Mouse (Mus musculus) olfactory bulb, adult 2 months (tissue): ENCODE data around the gene Ppat. TPM values are rescaled to one million over a fixed set of nuclear protein-coding genes. Genes with fewer than 3 reads are reported as not detected.

Experiments
- H3K27ac ChIP-seq: fragments of 200-500 bp; 2 replicates; pipeline ENCODE4 v1.5.1; 2012; ENCODE audit warnings: low read depth, low read length; ENCODE audit not compliant: insufficient read depth
- H3K4me1 ChIP-seq: fragments of 200-500 bp; 2 replicates; pipeline ENCODE4 v1.6.1; 2012; ENCODE audit warnings: low read length; ENCODE audit not compliant: control insufficient read depth, insufficient read depth
- H3K4me3 ChIP-seq: fragments of 200-500 bp; 2 replicates; pipeline ENCODE4 v1.5.1; 2012; ENCODE audit warnings: mild to moderate bottlenecking, low read depth, low read length, moderate library complexity; ENCODE audit not compliant: insufficient read depth
- CTCF ChIP-seq: fragments of 200-500 bp; IDR thresholded peaks from 2 replicates; pipeline ENCODE4 v1.5.1; 2012; ENCODE audit warnings: low read depth, mild to moderate bottlenecking, low read length, moderate library complexity; ENCODE audit not compliant: insufficient read depth
- POLR2A ChIP-seq: fragments of 200-500 bp; IDR thresholded peaks from 2 replicates; pipeline ENCODE4 v1.6.1; 2012; ENCODE audit warnings: mild to moderate bottlenecking, low read depth, low read length, moderate library complexity; ENCODE audit not compliant: insufficient read depth
- WGBS: fragments of 180-500 bp; shearing (Covaris S2); methylation state at CpG from one replicate; pipeline ENCODE4 v1.1.7; 2018; 5-methylcytosine and 5-hydroxymethylcytosine counted together
- polyA plus RNA-seq: library from polyadenylated mRNA; stranded (reverse); fragments of >200 nt; gene quantifications from 2 replicates; pipeline ENCODE4 v1.2.4, GENCODE M21; 2012; ENCODE audit warnings: low replicate concordance; ENCODE audit not compliant: missing spikeins, insufficient read depth, insufficient read length

Ppat gene
- not detected in 2 replicates for polyA plus RNA-seq

GRCm38 (mm10) chr5:76951106-76952027 lies at the start of gene Ppat, which contains the start of gene Paics:
Ppat (minus strand) TSS chr5:76951578.
Paics (plus strand) TSS chr5:76951307.
- under 1% methylated on average over 81 of the region's 81 CpGs for WGBS
- H3K27ac ChIP-seq: peak within 1 kb of the TSS; percentile 77
- peak within 1 kb of the TSS; percentile 99 for H3K4me3 ChIP-seq
- H3K4me1 ChIP-seq: peaks cover 8% of the 10 kb centered on the region; the same call in 1 of the 2 replicates
- TF ChIP-seq POLR2A (peak; percentile 76), CTCF (no peak)

- H3K4me1 ChIP-seq: no peaks in the 10 kb centered on the region
- TF ChIP-seq CTCF: no peak
- no peak for TF ChIP-seq POLR2A
- H3K4me3 ChIP-seq: no peak overlapping the region
- WGBS: 29% methylated on average over 5 of the region's 5 CpGs
- no peak overlapping the region for H3K27ac ChIP-seq
Observed at GRCm38 (mm10) chr5:76998416-76998815, 47.0 kb upstream of the Ppat start.

GRCm38 (mm10) chr5:76993174-76993814 lies 41.9 kb upstream of the Ppat start:
- 94% methylated on average over 5 of the region's 5 CpGs for WGBS
- Histone ChIP-seq H3K27ac (no peak overlapping the region), H3K4me3 (no peak overlapping the region), H3K4me1 (no peaks in the 10 kb centered on the region)
- TF ChIP-seq CTCF: no peak
- no peak for TF ChIP-seq POLR2A

DNA sequence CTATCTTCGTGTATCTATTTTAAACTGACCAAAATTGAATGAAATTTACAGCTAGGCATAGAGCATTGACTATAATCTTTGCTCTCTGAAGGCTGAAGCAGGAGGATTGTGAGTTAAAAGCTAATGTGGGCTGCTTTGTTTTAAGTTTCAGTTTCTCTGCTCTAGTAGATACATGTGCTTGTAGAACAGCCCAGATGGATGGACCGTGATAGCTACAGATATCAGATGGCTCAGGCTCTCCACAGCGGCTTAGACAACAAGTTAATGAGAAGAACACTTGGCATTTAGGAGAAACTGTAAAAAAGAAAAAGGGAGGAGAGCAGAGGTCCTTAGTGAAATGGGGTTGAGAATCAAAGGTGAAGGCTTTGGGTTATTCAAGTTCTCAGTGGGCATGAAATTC lies 39.4 kb upstream of the Ppat start:
- no peaks in the 10 kb centered on the region for H3K4me1 ChIP-seq
- no peak overlapping the region for H3K4me3 ChIP-seq
- TF ChIP-seq CTCF: no peak
- TF ChIP-seq POLR2A: no peak
- no peak overlapping the region for H3K27ac ChIP-seq
- 95% methylated on average over 3 of the region's 3 CpGs for WGBS

DNA sequence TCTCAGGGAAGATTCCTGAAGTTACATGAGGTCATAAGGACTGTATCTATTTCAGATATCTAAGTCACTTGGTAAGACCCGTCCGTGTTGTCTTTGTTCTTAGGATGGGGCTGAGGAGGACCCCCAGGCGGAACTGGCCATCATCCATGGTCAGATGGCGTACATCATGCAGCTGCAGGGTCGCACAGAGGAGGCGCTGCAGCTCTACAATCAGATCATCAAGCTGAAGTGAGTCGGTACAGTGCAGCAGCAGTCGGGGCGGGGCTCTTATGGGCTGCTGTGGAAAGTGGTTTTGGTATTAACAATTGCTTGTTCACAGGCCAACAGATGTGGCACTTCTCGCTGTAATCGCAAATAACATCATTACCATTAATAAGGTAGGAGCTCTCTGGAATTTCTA lies 32.6 kb upstream of the Ppat start:
- WGBS: 90% methylated on average over 11 of the region's 11 CpGs
- TF ChIP-seq CTCF (no peak), POLR2A (no peak)

GRCm38 (mm10) chr5:76975736-76976135 lies 24.4 kb upstream of the Ppat start:
- Histone ChIP-seq H3K27ac (no peak overlapping the region), H3K4me1 (no peaks in the 10 kb centered on the region), H3K4me3 (no peak overlapping the region)
- WGBS: 67% methylated on average over 8 of the region's 8 CpGs
- TF ChIP-seq CTCF: no peak

More for the DNA sequence above, 32.6 kb upstream of the Ppat start:
- no peak overlapping the region for H3K27ac ChIP-seq
- H3K4me1 ChIP-seq: no peaks in the 10 kb centered on the region
- H3K4me3 ChIP-seq: no peak overlapping the region

DNA sequence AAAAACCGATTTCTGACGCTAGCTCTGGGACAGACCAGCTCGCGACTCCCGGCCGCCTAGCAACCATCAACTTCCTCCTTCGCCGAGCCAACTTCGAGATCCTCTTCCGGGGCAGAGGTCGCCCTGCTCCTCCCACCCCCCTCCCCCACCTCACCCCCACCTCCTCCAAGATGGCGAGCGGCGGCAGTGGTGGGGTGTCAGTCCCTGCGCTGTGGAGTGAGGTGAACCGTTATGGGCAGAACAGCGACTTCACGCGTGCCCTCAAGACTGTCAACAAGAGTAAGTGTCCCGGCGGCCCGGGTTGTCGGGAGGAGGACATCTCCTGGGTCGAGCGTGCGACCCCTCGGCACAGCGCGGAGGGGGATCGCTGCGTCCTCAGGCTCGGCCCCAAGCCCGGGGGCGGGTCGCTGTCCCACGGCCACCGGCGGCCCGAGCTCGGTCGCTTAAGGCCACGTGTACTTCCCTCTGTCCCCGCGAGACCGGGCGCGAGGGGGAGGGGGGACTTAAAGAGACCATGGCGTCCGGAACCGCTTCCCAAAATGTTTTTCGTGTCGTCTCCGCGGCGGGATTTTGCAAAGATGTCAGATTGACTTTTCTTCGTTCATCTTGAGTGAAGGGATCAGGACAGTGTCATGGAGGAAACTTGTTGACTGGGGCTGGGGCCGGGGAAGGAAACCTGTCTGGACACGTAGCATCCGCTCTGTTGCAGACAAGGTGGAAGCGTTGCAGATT lies 23.3 kb upstream of the Ppat start, which contains the start of gene Srp72:
Gene Srp72 (plus strand): TSS at position 130 of the 732 bp plus-strand sequence.
- Histone ChIP-seq H3K4me1 (no peaks in the 10 kb centered on the region), H3K27ac (peak within 1 kb of the TSS; percentile 76), H3K4me3 (peak within 1 kb of the TSS; percentile 95)
- TF ChIP-seq POLR2A: no peak; the same call in 1 of the 2 replicates
- WGBS: under 1% methylated on average over 60 of the region's 60 CpGs

- H3K4me1 ChIP-seq: no peaks in the 10 kb centered on the region
- no peak overlapping the region for H3K27ac ChIP-seq
- WGBS: under 1% methylated on average over 17 of the region's 17 CpGs
- no peak for TF ChIP-seq POLR2A
- no peak for TF ChIP-seq CTCF
- H3K4me3 ChIP-seq: peak overlapping the region; percentile 95
Observed at GRCm38 (mm10) chr5:76974207-76974553, 22.8 kb upstream of the Ppat start.
